ENCODE assay signal across 30 mouse cellular contexts in the genomic region with DNA sequence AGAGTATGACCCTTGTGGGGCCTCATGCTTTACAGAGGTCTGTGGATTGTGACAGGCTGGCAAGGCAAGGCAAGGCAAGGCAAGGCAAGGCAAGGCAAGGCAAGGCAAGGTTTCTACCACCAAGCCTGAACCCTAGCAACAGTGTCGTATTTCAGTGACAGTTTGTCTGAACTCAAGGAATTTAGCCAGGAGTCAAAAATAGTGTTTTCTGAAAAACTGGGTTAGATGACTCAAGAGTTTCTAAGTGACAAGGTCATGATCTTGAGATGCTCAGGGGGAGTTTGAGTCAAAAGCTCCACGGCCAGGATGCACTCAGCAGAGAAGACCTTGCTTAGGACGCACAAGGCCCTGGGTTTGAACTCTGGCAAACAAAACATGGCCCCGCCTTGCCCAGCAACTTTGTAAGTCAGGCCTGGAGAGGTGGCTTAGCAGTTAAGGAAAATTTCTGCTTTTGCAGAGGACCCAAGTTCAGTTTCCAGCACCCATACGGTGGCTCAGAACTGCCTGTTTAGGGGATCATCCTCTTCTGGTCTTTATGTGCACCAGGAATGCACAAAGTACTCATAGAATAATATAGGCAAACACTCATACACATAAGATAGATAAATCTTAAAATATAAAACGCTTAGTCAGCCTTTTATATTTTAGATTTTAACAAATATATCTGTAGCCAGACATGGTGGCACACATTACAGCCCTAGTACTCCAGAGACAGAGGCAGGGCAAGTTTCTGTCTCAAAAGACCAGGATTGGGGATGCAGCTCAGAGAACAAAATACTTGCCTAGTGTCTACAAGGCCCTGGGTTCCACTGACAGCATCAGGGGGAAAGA. TPM values are rescaled to one million over a fixed set of nuclear protein-coding genes. Genes with fewer than 3 reads are reported as not detected.
A peak's percentile ranks its signal among the peaks of the same experiment; 100 is the strongest.
DNase-seq lines count a peak whose midpoint lies in the region; ATAC-seq and TF ChIP-seq lines count a peak whose summit lies in the region.
"Had no signal": no experiment of that assay in that cellular context is flagged by ENCODE, and none has a peak within 500 bp of the region (broad histone marks: within the 10 kb centered on the region; RNA-seq: fewer than 3 reads in every experiment).

No protein-coding gene starts in this region.

- no peak for TF ChIP-seq POLR2A in CH12.LX (IDR thresholded peaks at IDR 0.05; ENCODE audit: low read depth, low read length)
- no peak for TF ChIP-seq POLR2A in MEL (IDR thresholded peaks at IDR 0.05; ENCODE audit: control insufficient read depth in 1 of 2, insufficient read depth in 1 of 2, low read depth in 1 of 2, low read length in 2 of 2, poor library complexity in 1 of 2)

- TF ChIP-seq EP300 in CH12.LX (IDR thresholded peaks at IDR 0.05; ENCODE audit: low read length) (no peak), MEL (IDR thresholded peaks at IDR 0.05; ENCODE audit: low read depth in 1 of 2, low read length in 2 of 2) (no peak)
- TF ChIP-seq EP300 in stomach, postnatal 0 days (optimal IDR thresholded peaks at IDR 0.05): no peak

- H3K4me3 ChIP-seq in layer of hippocampus, adult 2 months: no peak overlapping the region
- H3K4me3 ChIP-seq in CH12.LX (replicated peaks in 1 of 3; ENCODE audit: low read depth in 2 of 3, low read length in 2 of 3, poor library complexity in 1 of 3) (no peak overlapping the region), MEL (ENCODE audit: control insufficient read depth in 1 of 2, insufficient read depth in 1 of 2, low read depth in 2 of 2, low read length in 2 of 2) (no peak overlapping the region)
- no peak overlapping the region for H3K4me3 ChIP-seq in limb, embryonic 10.5 days
- H3K4me3 ChIP-seq in embryonic facial prominence, embryonic 10.5 days: no peak overlapping the region
- no peak overlapping the region for H3K4me3 ChIP-seq in stomach, postnatal 0 days (ENCODE audit: low read depth, low read length)
- H3K4me3 ChIP-seq: embryonic facial prominence, embryonic 12.5 days; gastrocnemius, adult 2 months; hindbrain, embryonic 13.5 days; limb, embryonic 13.5 days; myocyte; neural tube, embryonic 12.5 days had no signal

- H3K79me2 ChIP-seq in CH12.LX (replicated peaks; ENCODE audit: control insufficient read depth, extremely low read depth, insufficient read depth, poor library complexity, severe bottlenecking): no peaks in the 10 kb centered on the region
- peaks cover 27% of the 10 kb centered on the region for H3K79me2 ChIP-seq in MEL (ENCODE audit: control insufficient read depth, insufficient read depth, low read length, poor library complexity)

- no peak for DNase-seq in layer of hippocampus, adult 2 months (ENCODE audit: low spot score in 2 of 2)
- DNase-seq in layer of hippocampus, postnatal 14 days (ENCODE audit: low spot score in 2 of 2): no peak
- no peak for DNase-seq in CH12.LX (ENCODE audit: extremely low read depth)
- DNase-seq in MEL (ENCODE audit: low read depth, low spot score): no peak
- DNase-seq in limb, embryonic 10.5 days (ENCODE audit: low spot score): no peak
- no peak for DNase-seq in embryonic facial prominence, embryonic 10.5 days (ENCODE audit: low spot score)
- no peak for DNase-seq in stomach, postnatal 0 days (ENCODE audit: low spot score)
- DNase-seq: cerebellum, adult 11 months; cerebellum, adult 9-10 months; cerebellum, postnatal 36 days; gastrocnemius, adult 2 months; gastrocnemius, postnatal 36 days; heart, adult 18-20 months; heart, postnatal 36 days; kidney, adult 9 months; kidney, postnatal 10 days; layer of hippocampus, adult 9-11 months; lung, postnatal 36 days; right cerebral cortex, postnatal 4 days; thymus, adult 2 months had no signal

- peaks cover 2 to 41% of the 10 kb centered on the region in 2 experiments for H3K36me3 ChIP-seq in CH12.LX (replicated peaks in 1 of 2; ENCODE audit: control insufficient read depth in 1 of 2, insufficient read depth in 1 of 2, low read length in 1 of 2)
- peaks cover 3 to 34% of the 10 kb centered on the region in 2 experiments; a peak in 3 of 4 replicates for H3K36me3 ChIP-seq in MEL (ENCODE audit: control insufficient read depth in 1 of 2, insufficient read depth in 2 of 2, low read length in 2 of 2)
- peaks cover 42% of the 10 kb centered on the region for H3K36me3 ChIP-seq in limb, embryonic 10.5 days
- H3K36me3 ChIP-seq in embryonic facial prominence, embryonic 10.5 days (replicated peaks): peaks cover 52% of the 10 kb centered on the region
- peaks cover 11% of the 10 kb centered on the region; the same call in 1 of the 2 replicates for H3K36me3 ChIP-seq in stomach, postnatal 0 days (ENCODE audit: control insufficient read depth, insufficient read depth, low read length)

- dilution Hi-C loops in CH12.LX (cut with MboI; ENCODE audit: extremely low pct_ligation_motif_present, extremely low pct_unique_long_range_greater_than_20kb, low sequenced_read_pairs): no loop called here

- 79% methylated on average over 6 of the region's 6 CpGs for WGBS in limb, embryonic 10.5 days
- WGBS in embryonic facial prominence, embryonic 10.5 days: 77% methylated on average over 6 of the region's 6 CpGs
- WGBS in stomach, postnatal 0 days: 78% methylated on average over 6 of the region's 6 CpGs

- H3K4me2 ChIP-seq in CH12.LX (ENCODE audit: insufficient read depth, low read depth, poor library complexity, severe bottlenecking): no peak overlapping the region
- no peak overlapping the region for H3K4me2 ChIP-seq in stomach, postnatal 0 days (replicated peaks; ENCODE audit: low read depth)
- H3K4me2 ChIP-seq: embryonic facial prominence, embryonic 12.5 days; heart, embryonic 11.5 days; hindbrain, embryonic 13.5 days; limb, embryonic 13.5 days; neural tube, embryonic 12.5 days had no signal

- H3K27me3 ChIP-seq in CH12.LX (replicated peaks): no peaks in the 10 kb centered on the region
- no peaks in the 10 kb centered on the region for H3K27me3 ChIP-seq in MEL (ENCODE audit: control insufficient read depth in 1 of 2, insufficient read depth in 2 of 2, low read length in 2 of 2)
- no peaks in the 10 kb centered on the region for H3K27me3 ChIP-seq in limb, embryonic 10.5 days (ENCODE audit: low read depth, poor library complexity, severe bottlenecking)
- H3K27me3 ChIP-seq in embryonic facial prominence, embryonic 10.5 days (replicated peaks; ENCODE audit: low read depth, poor library complexity, severe bottlenecking): no peaks in the 10 kb centered on the region
- no peaks in the 10 kb centered on the region for H3K27me3 ChIP-seq in stomach, postnatal 0 days (ENCODE audit: control insufficient read depth, insufficient read depth, low read length)
- H3K27me3 ChIP-seq: embryonic facial prominence, embryonic 12.5 days; hindbrain, embryonic 13.5 days; limb, embryonic 13.5 days; neural tube, embryonic 12.5 days had no signal

- peaks cover 0 to 15% of the 10 kb centered on the region in 2 experiments; a peak in 1 of 4 replicates for H3K4me1 ChIP-seq in CH12.LX (ENCODE audit: control insufficient read depth in 1 of 2, insufficient read depth in 2 of 2)
- peaks cover 20 to 41% of the 10 kb centered on the region in 2 experiments for H3K4me1 ChIP-seq in MEL (ENCODE audit: control insufficient read depth in 1 of 2, insufficient read depth in 2 of 2, low read length in 2 of 2)
- H3K4me1 ChIP-seq in limb, embryonic 10.5 days: peaks cover 8% of the 10 kb centered on the region
- peaks cover 24% of the 10 kb centered on the region for H3K4me1 ChIP-seq in embryonic facial prominence, embryonic 10.5 days
- no peaks in the 10 kb centered on the region for H3K4me1 ChIP-seq in stomach, postnatal 0 days (replicated peaks; ENCODE audit: control insufficient read depth, insufficient read depth)
- H3K4me1 ChIP-seq: embryonic facial prominence, embryonic 12.5 days; limb, embryonic 13.5 days; neural tube, embryonic 12.5 days had no signal

- in situ Hi-C loops in CH12.LX (cut with MboI; ENCODE audit: low pct_ligation_motif_present, low pct_unique_long_range_greater_than_20kb, low sequenced_read_pairs): no loop called here

- H3K9ac ChIP-seq in CH12.LX (ENCODE audit: insufficient read depth, low read depth) (no peak overlapping the region), MEL (ENCODE audit: control insufficient read depth, low read depth, low read length, poor library complexity, severe bottlenecking) (no peak overlapping the region)
- H3K9ac ChIP-seq in stomach, postnatal 0 days (ENCODE audit: low read length): no peak overlapping the region
- H3K9ac ChIP-seq: embryonic facial prominence, embryonic 12.5 days; limb, embryonic 13.5 days; neural tube, embryonic 12.5 days had no signal

- no peak for TF ChIP-seq RAD21 in CH12.LX (IDR thresholded peaks at IDR 0.05; ENCODE audit: low read depth, low read length)
- TF ChIP-seq RAD21 in MEL (IDR thresholded peaks at IDR 0.05; ENCODE audit: low read depth, low read length): no peak

- H3K9me3 ChIP-seq in CH12.LX (replicated peaks; ENCODE audit: low read length) (no peaks in the 10 kb centered on the region), MEL (replicated peaks; ENCODE audit: insufficient read depth, low read length) (no peaks in the 10 kb centered on the region)
- H3K9me3 ChIP-seq in limb, embryonic 10.5 days (replicated peaks): no peaks in the 10 kb centered on the region
- H3K9me3 ChIP-seq in embryonic facial prominence, embryonic 10.5 days: no peaks in the 10 kb centered on the region
- no peaks in the 10 kb centered on the region for H3K9me3 ChIP-seq in stomach, postnatal 0 days (ENCODE audit: control insufficient read depth, low read length)
- H3K9me3 ChIP-seq: embryonic facial prominence, embryonic 12.5 days; hindbrain, embryonic 13.5 days; limb, embryonic 13.5 days; neural tube, embryonic 12.5 days had no signal

- H3K27ac ChIP-seq in layer of hippocampus, adult 2 months: peak overlapping the region; percentile 72; the same call in 1 of the 2 replicates
- H3K27ac ChIP-seq in CH12.LX (ENCODE audit: insufficient read depth, low read depth): no peak overlapping the region
- no peak overlapping the region for H3K27ac ChIP-seq in MEL (ENCODE audit: control insufficient read depth, low read depth, low read length)
- H3K27ac ChIP-seq in limb, embryonic 10.5 days: peak overlapping the region; percentile 50; the same call in 1 of the 2 replicates
- H3K27ac ChIP-seq in embryonic facial prominence, embryonic 10.5 days (replicated peaks): no peak overlapping the region; the same call in 1 of the 2 replicates
- H3K27ac ChIP-seq in stomach, postnatal 0 days (replicated peaks): no peak overlapping the region
- H3K27ac ChIP-seq: embryonic facial prominence, embryonic 12.5 days; gastrocnemius, adult 2 months; hindbrain, embryonic 13.5 days; limb, embryonic 13.5 days; neural tube, embryonic 12.5 days had no signal

- ATAC-seq in stomach, postnatal 0 days (ENCODE audit: low FRiP score, low TSS enrichment): no peak
- ATAC-seq: forebrain, embryonic 16.5 days; intestine, embryonic 16.5 days had no signal

- no peak for TF ChIP-seq CTCF in layer of hippocampus, adult 2 months (conservative IDR thresholded peaks at IDR 0.05)
- TF ChIP-seq CTCF in CH12.LX (conservative IDR thresholded peaks at IDR 0.05 in 1 of 2, IDR thresholded peaks at IDR 0.05 in 1 of 2; ENCODE audit: low read depth in 2 of 2, low read length in 2 of 2) (no peak), MEL (IDR thresholded peaks at IDR 0.05 in 2 of 3, conservative IDR thresholded peaks at IDR 0.05 in 1 of 3; ENCODE audit: control insufficient read depth in 1 of 3, insufficient read depth in 1 of 3, low read depth in 2 of 3, low read length in 3 of 3, poor library complexity in 1 of 3, severe bottlenecking in 1 of 3) (no peak)
- TF ChIP-seq CTCF in stomach, postnatal 0 days (IDR thresholded peaks at IDR 0.05; ENCODE audit: low read depth): no peak

RNA-seq across cellular contexts. Expression of a gene that starts 32.3 kb away (rescaled TPM):
- 100 to 1,000 TPM; 106 to 113 TPM for total RNA-seq in layer of hippocampus, adult 2 months (2021)
- 100 to 1,000 TPM in 1 of 2 experiments, 10 to 100 TPM in 1; 96.1 to 111 TPM for total RNA-seq in layer of hippocampus, postnatal 14 days (2021)
- total RNA-seq in CH12.LX (2012; rRNA removed): 1.3 and 3.0 TPM in 2 replicates
- total RNA-seq in CH12.LX (2014; rRNA removed): 0.35 and 0.38 TPM in 2 replicates
- polyA plus RNA-seq in CH12.LX (2012; ENCODE audit: insufficient read length, low read depth): 0.97 and 1.9 TPM in 2 replicates
- 8.4 and 10.2 TPM in 2 replicates for total RNA-seq in MEL (2012; rRNA removed)
- polyA plus RNA-seq in MEL (2012; ENCODE audit: insufficient read depth in 1 of 2, insufficient read length in 2 of 2, low read depth in 1 of 2, low replicate concordance in 2 of 2, missing spikeins in 1 of 2): 10 to 100 TPM in 1 of 2 experiments, not detected in 1; 17.3 TPM
- 24.0 and 32.9 TPM in 2 replicates for polyA plus RNA-seq in limb, embryonic 10.5 days (2016; fragmentation: Nextera tagmentation; extraction: Ambion mirVana)
- 24.8 and 28.9 TPM in 2 replicates for polyA plus RNA-seq in embryonic facial prominence, embryonic 10.5 days (2016; fragmentation: Nextera tagmentation; extraction: Ambion mirVana)
- polyA plus RNA-seq in stomach, postnatal 0 days (2015; fragmentation: Nextera tagmentation; extraction: Ambion mirVana): 1.9 TPM in 2 replicates

RNA-seq across cellular contexts. Expression of a gene that starts 46.9 kb away (rescaled TPM):
- 10 to 100 TPM; 20.8 to 21.6 TPM for total RNA-seq in layer of hippocampus, adult 2 months (2021)
- total RNA-seq in layer of hippocampus, postnatal 14 days (2021): 10 to 100 TPM; 10.8 to 11.0 TPM
- not detected in 2 replicates for total RNA-seq in CH12.LX (2012; rRNA removed)
- not detected in 2 replicates for total RNA-seq in CH12.LX (2014; rRNA removed)
- not detected in 2 replicates for polyA plus RNA-seq in CH12.LX (2012; ENCODE audit: insufficient read length, low read depth)
- total RNA-seq in MEL (2012; rRNA removed): 3.8 and 3.9 TPM in 2 replicates
- polyA plus RNA-seq in MEL (2012; ENCODE audit: insufficient read depth in 1 of 2, insufficient read length in 2 of 2, low read depth in 1 of 2, low replicate concordance in 2 of 2, missing spikeins in 1 of 2): 1 to 10 TPM in 1 of 2 experiments, not detected in 1; 7.1 TPM
- polyA plus RNA-seq in limb, embryonic 10.5 days (2016; fragmentation: Nextera tagmentation; extraction: Ambion mirVana): 5.4 and 6.1 TPM in 2 replicates
- polyA plus RNA-seq in embryonic facial prominence, embryonic 10.5 days (2016; fragmentation: Nextera tagmentation; extraction: Ambion mirVana): 29.7 and 30.5 TPM in 2 replicates
- 53.3 and 64.8 TPM in 2 replicates for polyA plus RNA-seq in stomach, postnatal 0 days (2015; fragmentation: Nextera tagmentation; extraction: Ambion mirVana)
- total RNA-seq: megakaryocyte-erythroid progenitor cell, adult 5-6 weeks had no signal

RNA-seq across cellular contexts. Expression of a gene that starts 54.3 kb away (rescaled TPM):
- 10 to 100 TPM; 18.3 to 21.7 TPM for total RNA-seq in layer of hippocampus, adult 2 months (2021)
- 10 to 100 TPM; 16.0 to 27.0 TPM for total RNA-seq in layer of hippocampus, postnatal 14 days (2021)
- total RNA-seq in CH12.LX (2012; rRNA removed) (25.6 and 29.1 TPM in 2 replicates), CH12.LX (2014; rRNA removed) (not detected in 2 replicates), MEL (2012; rRNA removed) (71.9 and 78.1 TPM in 2 replicates)
- polyA plus RNA-seq in CH12.LX (2012; ENCODE audit: insufficient read length, low read depth) (3.7 and 4.1 TPM in 2 replicates), MEL (2012; ENCODE audit: insufficient read depth in 1 of 2, insufficient read length in 2 of 2, low read depth in 1 of 2, low replicate concordance in 2 of 2, missing spikeins in 1 of 2) (100 to 1,000 TPM in 1 of 2 experiments, not detected in 1; 131 TPM)
- 58.8 and 71.8 TPM in 2 replicates for polyA plus RNA-seq in limb, embryonic 10.5 days (2016; fragmentation: Nextera tagmentation; extraction: Ambion mirVana)
- polyA plus RNA-seq in embryonic facial prominence, embryonic 10.5 days (2016; fragmentation: Nextera tagmentation; extraction: Ambion mirVana): 75.5 and 79.3 TPM in 2 replicates
- polyA plus RNA-seq in stomach, postnatal 0 days (2015; fragmentation: Nextera tagmentation; extraction: Ambion mirVana): 638 and 692 TPM in 2 replicates
- polyA plus RNA-seq: C2C12 had no signal

Comparison
In these comparisons a context has a peak if more than half of its experiments do, and no peak if none do; other contexts are left out.
1. H3K27ac ChIP-seq: peak in layer of hippocampus, adult 2 months (single experiment) and limb, embryonic 10.5 days (single experiment); none in CH12.LX (single experiment), MEL (single experiment), embryonic facial prominence, embryonic 10.5 days (single experiment) and stomach, postnatal 0 days (single experiment).